Mouse (Mus musculus): ENCODE measurements around the gene Trio. TPM values are rescaled to one million over a fixed set of nuclear protein-coding genes. Genes with fewer than 3 reads are reported as not detected.

Trio gene
- polyA plus RNA-seq, 1 experiment from 2014 or later = 69.8 TPM

DNA sequence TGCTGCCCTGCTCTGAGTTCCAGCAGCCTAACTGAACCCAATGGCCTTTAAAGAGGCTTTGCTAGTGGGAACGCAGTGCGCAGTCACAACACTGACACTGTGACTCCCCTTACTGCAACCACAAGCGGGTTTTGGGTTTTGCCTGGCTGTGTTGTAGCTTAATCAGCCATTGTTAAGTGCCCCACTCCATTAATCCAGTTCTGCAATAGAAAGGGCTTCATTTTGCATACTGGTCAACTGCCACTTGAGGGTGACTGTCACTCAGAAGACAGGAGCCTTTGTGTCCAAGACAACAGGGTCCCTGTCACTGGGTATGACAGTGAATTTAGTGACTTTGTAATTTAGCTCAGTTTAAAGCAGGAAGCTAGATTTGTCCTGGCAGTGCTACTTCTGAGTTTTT lies 23.1 kb downstream of the Trio start:
- Histone ChIP-seq H3K4me3 (no peak overlapping the region), H3K9ac (no peak overlapping the region), H3K36me3 (no peaks in the 10 kb centered on the region), H3K4me2 (replicated peaks) (no peak overlapping the region), H3K27me3 (no peaks in the 10 kb centered on the region), H3K27ac (no peak overlapping the region), H3K9me3 (no peaks in the 10 kb centered on the region), H3K4me1 (peaks cover 40% of the 10 kb centered on the region)
- 57% methylated on average over 3 of the region's 3 CpGs for WGBS
- ATAC-seq (ENCODE audit: insufficient number of reproducible peaks, insufficient read depth, low FRiP score, low TSS enrichment) = no peak

DNA sequence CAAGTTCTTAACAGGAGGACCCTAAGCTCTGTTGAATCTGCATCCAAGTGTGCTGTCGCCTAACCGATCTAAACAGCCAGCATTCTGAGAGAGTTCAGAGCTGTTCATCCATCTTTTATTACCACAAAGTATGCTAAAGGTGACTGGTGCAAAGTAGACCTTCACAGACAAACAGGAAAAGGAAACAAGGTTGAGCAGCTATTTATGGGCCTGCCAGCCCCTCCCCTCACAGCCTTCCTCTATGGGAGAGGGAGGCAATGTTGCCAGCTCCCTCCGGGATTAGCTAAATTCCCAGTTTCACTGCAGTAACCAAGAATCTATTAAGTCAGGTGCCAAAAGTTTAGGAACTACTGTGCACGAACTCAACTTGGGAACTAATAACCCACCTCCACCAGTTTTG lies 24.3 kb downstream of the Trio start:
- no peaks in the 10 kb centered on the region for H3K36me3 ChIP-seq
- H3K4me2 ChIP-seq (replicated peaks) = no peak overlapping the region
- H3K9me3 ChIP-seq = no peaks in the 10 kb centered on the region
- H3K4me1 ChIP-seq = peaks cover 43% of the 10 kb centered on the region
- no peak overlapping the region for H3K9ac ChIP-seq
- no peaks in the 10 kb centered on the region for H3K27me3 ChIP-seq
- 56% methylated on average over 4 of the region's 4 CpGs for WGBS
- H3K4me3 ChIP-seq = no peak overlapping the region
- ATAC-seq (ENCODE audit: insufficient number of reproducible peaks, insufficient read depth, low FRiP score, low TSS enrichment) = no peak
- no peak overlapping the region for H3K27ac ChIP-seq

DNA sequence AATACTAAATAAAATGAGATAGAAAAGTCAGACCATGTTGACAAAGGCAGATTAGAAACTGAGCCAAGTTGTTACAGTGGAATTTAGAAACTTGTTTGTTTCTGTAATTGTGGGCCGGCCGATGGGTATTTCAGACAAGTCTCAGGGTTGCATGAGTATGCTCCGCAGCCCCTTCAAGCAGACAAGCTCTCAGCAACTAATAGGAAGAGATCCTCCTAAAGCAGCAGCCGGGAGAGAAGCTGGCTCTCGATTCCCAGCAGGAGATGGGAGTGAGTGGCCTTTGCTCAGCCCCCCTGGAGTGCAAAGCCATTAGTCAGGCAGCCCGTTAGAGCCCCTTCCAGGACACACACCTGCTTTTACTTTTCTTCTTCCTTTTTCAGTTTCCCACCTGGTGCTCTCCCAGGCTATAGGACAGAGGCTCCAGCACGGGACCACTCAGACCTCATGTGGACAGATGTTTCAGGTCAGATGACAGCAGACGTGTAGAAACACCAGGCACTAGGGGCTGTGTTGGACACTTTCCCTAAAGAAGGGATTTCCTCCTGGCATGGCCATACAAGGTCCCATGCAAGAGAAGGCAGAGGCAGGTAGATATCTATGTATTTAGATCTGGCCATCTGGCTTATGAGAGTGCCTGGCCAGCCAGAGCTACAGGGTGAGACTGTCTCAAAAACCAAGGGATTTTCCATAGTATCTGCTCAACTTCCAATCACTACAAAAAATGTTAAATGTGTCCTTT lies 26.9 kb downstream of the Trio start:
- 17% methylated on average over 8 of the region's 8 CpGs for WGBS
- no peaks in the 10 kb centered on the region for H3K27me3 ChIP-seq
- no peak overlapping the region for H3K27ac ChIP-seq
- no peak overlapping the region for H3K4me2 ChIP-seq (replicated peaks)
- no peak overlapping the region for H3K9ac ChIP-seq
- no peak for ATAC-seq (ENCODE audit: insufficient number of reproducible peaks, insufficient read depth, low FRiP score, low TSS enrichment)
- H3K9me3 ChIP-seq = no peaks in the 10 kb centered on the region
- H3K4me3 ChIP-seq = no peak overlapping the region
- peaks cover 48% of the 10 kb centered on the region for H3K4me1 ChIP-seq
- H3K36me3 ChIP-seq = no peaks in the 10 kb centered on the region

DNA sequence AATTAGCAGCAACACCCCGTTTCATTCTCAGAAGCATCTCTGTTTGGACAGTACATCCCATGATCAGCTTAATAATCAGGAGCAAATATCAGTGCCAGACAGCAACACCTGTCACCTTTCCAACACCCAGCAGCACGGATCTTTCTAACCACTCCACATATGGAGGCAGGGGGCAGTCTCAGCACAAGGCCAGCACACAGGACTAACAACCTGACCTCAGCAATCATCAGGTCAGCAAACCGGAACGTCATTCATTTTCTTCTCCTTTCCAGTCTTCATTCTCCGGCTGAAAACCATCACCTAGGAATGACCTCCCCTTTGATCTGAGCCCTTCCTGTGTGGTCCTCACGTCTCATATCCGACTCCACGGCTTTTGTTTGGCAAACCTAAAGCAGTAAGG lies 27.7 kb downstream of the Trio start:
- H3K27me3 ChIP-seq = no peaks in the 10 kb centered on the region
- H3K9me3 ChIP-seq = no peaks in the 10 kb centered on the region
- H3K4me2 ChIP-seq (replicated peaks) = no peak overlapping the region
- 12% methylated on average over 8 of the region's 8 CpGs for WGBS
- H3K27ac ChIP-seq = no peak overlapping the region
- peaks cover 50% of the 10 kb centered on the region for H3K4me1 ChIP-seq
- no peak for ATAC-seq (ENCODE audit: insufficient number of reproducible peaks, insufficient read depth, low FRiP score, low TSS enrichment)
- no peaks in the 10 kb centered on the region for H3K36me3 ChIP-seq
- no peak overlapping the region for H3K9ac ChIP-seq
- H3K4me3 ChIP-seq = no peak overlapping the region

DNA sequence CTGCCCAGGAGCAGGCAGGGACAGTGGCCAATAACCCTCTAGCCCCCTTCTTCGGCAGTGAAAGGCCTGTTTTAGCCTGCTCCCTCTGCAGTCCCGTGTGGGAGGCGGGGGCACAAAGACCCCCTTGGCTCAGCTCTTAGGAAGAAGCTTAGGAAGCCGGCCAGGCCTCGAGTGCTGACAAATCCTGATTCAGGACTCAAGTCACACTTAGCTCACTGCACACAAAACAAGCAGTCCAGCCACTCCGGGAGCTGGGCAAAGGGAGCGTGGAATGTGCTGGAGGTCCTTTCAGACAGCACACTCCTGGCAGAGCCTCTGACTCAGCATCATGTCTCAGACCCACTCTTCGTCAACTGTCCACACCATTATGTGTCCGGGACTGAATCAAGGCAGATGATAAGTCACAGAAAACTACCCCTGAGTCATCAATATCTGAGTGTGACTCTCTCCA lies 28.2 kb downstream of the Trio start:
- Histone ChIP-seq H3K27ac (no peak overlapping the region), H3K9ac (no peak overlapping the region), H3K4me3 (no peak overlapping the region), H3K4me2 (replicated peaks) (no peak overlapping the region), H3K4me1 (peaks cover 55% of the 10 kb centered on the region), H3K36me3 (no peaks in the 10 kb centered on the region), H3K9me3 (no peaks in the 10 kb centered on the region), H3K27me3 (no peaks in the 10 kb centered on the region)
- ATAC-seq (ENCODE audit: insufficient number of reproducible peaks, insufficient read depth, low FRiP score, low TSS enrichment) = no peak
- WGBS = 47% methylated on average over 9 of the region's 9 CpGs

DNA sequence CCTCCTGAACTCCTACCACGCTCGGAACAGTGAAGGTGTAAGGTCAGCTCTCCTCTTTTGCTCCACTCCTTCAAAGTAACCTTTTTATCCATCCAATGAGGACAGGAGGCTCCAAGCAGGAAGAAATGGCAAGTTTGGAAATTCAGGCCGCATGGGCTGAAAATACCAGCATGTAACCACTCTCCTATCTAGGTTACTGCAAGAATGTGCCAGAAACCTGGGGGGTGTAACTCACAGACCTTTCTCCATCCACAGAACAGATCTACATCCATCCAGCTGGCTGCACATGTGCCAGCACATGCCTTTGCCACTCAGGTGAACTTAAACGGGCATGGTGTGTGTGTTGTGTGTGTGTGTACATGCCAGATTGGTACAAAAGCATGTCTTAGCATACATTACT lies 28.9 kb downstream of the Trio start:
- H3K27me3 ChIP-seq = no peaks in the 10 kb centered on the region
- no peak for ATAC-seq (ENCODE audit: insufficient number of reproducible peaks, insufficient read depth, low FRiP score, low TSS enrichment)
- H3K9ac ChIP-seq = no peak overlapping the region
- H3K9me3 ChIP-seq = no peaks in the 10 kb centered on the region
- WGBS = 86% methylated on average over 4 of the region's 4 CpGs
- H3K4me1 ChIP-seq = peaks cover 61% of the 10 kb centered on the region
- H3K4me3 ChIP-seq = no peak overlapping the region
- no peak overlapping the region for H3K4me2 ChIP-seq (replicated peaks)
- H3K27ac ChIP-seq = no peak overlapping the region
- no peaks in the 10 kb centered on the region for H3K36me3 ChIP-seq

DNA sequence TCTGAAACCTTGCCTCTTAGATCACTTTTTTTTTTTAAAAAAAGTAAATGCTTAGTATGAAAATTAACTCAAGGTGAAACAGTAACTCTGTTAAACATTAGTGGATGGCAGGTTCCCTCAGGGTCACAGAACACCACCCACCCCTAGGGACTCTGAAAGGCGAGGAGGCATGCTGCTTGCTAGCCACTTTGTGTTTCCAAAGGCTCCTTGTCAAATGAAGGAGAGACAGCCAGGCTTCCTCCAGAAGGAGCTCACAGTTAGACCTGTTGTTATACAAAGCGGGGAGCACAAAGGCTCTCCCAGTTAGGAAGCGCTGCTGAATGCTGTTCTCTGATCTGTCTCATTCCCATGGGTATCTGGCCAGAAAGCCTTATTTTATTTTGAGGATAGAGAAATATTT lies 30.2 kb downstream of the Trio start:
- no peak for ATAC-seq (ENCODE audit: insufficient number of reproducible peaks, insufficient read depth, low FRiP score, low TSS enrichment)
- H3K4me1 ChIP-seq = peaks cover 65% of the 10 kb centered on the region

DNA sequence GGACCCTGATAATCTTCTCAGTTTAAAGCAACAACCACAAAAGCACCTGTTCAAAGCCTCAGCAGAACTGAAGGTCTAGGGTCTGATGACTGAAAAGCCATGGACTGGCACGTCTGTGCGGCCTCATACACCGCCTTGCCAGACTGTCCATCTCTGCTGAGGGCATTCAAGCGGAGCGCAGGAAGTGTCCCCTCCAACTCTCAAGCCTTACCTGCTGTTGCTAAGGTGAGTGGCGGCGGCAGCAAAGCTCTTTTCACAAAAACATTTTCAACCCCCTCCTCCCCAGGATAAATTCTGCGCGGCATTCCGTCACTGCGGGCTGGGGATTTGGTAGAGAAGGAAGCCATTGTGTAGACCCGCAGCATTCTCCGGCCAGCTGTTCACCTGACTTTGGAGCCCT lies 30.8 kb downstream of the Trio start:
- H3K9me3 ChIP-seq = no peaks in the 10 kb centered on the region

More for the DNA sequence above, 30.2 kb downstream of the Trio start:
- H3K36me3 ChIP-seq = no peaks in the 10 kb centered on the region
- H3K9ac ChIP-seq = no peak overlapping the region
- no peak overlapping the region for H3K27ac ChIP-seq
- no peak overlapping the region for H3K4me3 ChIP-seq
- no peaks in the 10 kb centered on the region for H3K9me3 ChIP-seq
- WGBS = 17% methylated on average over 3 of the region's 3 CpGs
- H3K4me2 ChIP-seq (replicated peaks) = no peak overlapping the region
- H3K27me3 ChIP-seq = no peaks in the 10 kb centered on the region

DNA sequence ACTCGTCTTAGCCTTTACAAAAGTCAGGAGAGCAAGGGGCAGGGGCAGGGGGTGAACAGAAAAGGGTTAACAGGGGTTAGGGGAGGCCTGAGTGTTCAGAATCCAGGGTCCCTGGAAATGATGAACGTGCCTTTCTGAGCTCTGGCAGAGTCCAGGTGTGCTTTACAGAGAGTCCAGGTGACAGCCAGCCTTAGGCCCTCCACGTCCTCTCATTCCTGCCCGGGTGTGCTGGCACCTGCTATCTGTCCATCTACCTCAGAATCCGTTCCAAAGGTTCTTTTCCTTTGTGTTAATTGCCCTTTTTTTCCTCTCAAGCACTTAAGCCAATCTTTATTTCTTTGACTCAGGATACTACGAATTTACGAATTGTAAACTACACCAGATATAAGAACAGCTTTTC lies 32.1 kb downstream of the Trio start:
- Histone ChIP-seq H3K27ac (no peak overlapping the region), H3K9me3 (no peaks in the 10 kb centered on the region), H3K4me2 (replicated peaks) (no peak overlapping the region), H3K4me3 (no peak overlapping the region), H3K9ac (no peak overlapping the region), H3K27me3 (no peaks in the 10 kb centered on the region), H3K36me3 (no peaks in the 10 kb centered on the region), H3K4me1 (peaks cover 64% of the 10 kb centered on the region)
- WGBS = 66% methylated on average over 7 of the region's 7 CpGs
- ATAC-seq (ENCODE audit: insufficient number of reproducible peaks, insufficient read depth, low FRiP score, low TSS enrichment) = no peak

More for the DNA sequence above, 30.8 kb downstream of the Trio start:
- Histone ChIP-seq H3K27me3 (no peaks in the 10 kb centered on the region), H3K9ac (no peak overlapping the region), H3K4me3 (no peak overlapping the region), H3K36me3 (no peaks in the 10 kb centered on the region), H3K4me2 (replicated peaks) (no peak overlapping the region), H3K27ac (no peak overlapping the region), H3K4me1 (peaks cover 65% of the 10 kb centered on the region)
- no peak for ATAC-seq (ENCODE audit: insufficient number of reproducible peaks, insufficient read depth, low FRiP score, low TSS enrichment)
- 38% methylated on average over 13 of the region's 13 CpGs for WGBS

DNA sequence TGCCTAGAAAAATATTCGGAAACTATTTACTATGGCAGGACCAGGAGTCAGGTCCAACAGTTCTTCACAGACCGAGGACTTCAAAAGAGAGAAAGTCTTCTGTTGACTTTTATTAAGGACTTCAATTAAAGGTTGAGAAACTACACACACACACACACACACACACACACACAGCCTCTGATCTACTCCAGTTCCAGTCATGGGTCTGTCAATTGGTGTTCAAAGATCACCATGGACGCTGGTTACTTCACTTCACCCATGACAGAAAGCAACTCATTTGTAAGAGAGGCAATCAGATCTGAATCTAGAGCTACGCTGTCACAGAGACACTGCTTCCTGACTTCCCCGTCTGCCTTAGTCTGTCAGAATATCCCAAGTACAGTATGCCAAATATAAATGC lies 33.1 kb downstream of the Trio start:
- no peaks in the 10 kb centered on the region for H3K36me3 ChIP-seq
- H3K27ac ChIP-seq = no peak overlapping the region
- no peak overlapping the region for H3K4me2 ChIP-seq (replicated peaks)
- no peak overlapping the region for H3K4me3 ChIP-seq
- WGBS = 72% methylated on average over 5 of the region's 5 CpGs
- no peaks in the 10 kb centered on the region for H3K27me3 ChIP-seq
- H3K9me3 ChIP-seq = no peaks in the 10 kb centered on the region
- no peak for ATAC-seq (ENCODE audit: insufficient number of reproducible peaks, insufficient read depth, low FRiP score, low TSS enrichment)
- H3K9ac ChIP-seq = no peak overlapping the region
- H3K4me1 ChIP-seq = peaks cover 63% of the 10 kb centered on the region

DNA sequence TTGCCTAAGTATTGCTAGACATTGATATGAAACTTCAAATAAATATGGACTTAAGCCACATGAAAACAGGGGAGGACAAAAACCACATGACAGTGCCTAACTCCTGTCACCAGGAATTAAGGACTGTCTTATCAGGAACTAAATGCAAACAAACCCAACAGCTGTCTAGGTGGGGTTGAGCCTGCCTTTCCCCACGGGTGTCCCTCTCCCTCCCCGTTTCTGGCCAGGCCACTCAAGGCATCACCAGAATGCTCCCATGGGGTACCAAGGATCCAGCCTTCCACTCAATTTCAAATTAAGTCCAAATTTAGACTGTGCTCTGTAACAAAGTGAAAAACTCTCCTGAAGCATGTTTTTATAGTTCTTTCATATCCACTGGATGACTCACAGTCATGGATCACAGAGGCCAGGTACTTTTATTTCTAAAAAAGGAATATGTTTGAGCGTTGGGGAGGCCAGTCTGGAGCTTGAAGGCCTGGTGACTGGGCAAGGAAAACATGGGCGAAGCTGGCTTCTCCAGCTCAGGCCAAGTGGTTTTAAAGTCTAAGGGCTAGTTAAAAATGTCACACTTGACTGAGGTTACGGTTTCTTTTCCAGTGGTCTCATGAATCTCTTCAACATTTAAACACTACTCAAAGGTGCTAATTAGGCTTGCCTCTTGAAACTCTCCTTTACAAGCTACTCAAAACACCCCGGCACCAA lies 33.6 kb downstream of the Trio start:
- Histone ChIP-seq H3K9me3 (no peaks in the 10 kb centered on the region), H3K27me3 (no peaks in the 10 kb centered on the region), H3K9ac (no peak overlapping the region), H3K36me3 (no peaks in the 10 kb centered on the region), H3K4me1 (peaks cover 59% of the 10 kb centered on the region), H3K27ac (no peak overlapping the region), H3K4me3 (no peak overlapping the region), H3K4me2 (replicated peaks) (no peak overlapping the region)
- WGBS = 76% methylated on average over 6 of the region's 6 CpGs
- no peak for ATAC-seq (ENCODE audit: insufficient number of reproducible peaks, insufficient read depth, low FRiP score, low TSS enrichment)

DNA sequence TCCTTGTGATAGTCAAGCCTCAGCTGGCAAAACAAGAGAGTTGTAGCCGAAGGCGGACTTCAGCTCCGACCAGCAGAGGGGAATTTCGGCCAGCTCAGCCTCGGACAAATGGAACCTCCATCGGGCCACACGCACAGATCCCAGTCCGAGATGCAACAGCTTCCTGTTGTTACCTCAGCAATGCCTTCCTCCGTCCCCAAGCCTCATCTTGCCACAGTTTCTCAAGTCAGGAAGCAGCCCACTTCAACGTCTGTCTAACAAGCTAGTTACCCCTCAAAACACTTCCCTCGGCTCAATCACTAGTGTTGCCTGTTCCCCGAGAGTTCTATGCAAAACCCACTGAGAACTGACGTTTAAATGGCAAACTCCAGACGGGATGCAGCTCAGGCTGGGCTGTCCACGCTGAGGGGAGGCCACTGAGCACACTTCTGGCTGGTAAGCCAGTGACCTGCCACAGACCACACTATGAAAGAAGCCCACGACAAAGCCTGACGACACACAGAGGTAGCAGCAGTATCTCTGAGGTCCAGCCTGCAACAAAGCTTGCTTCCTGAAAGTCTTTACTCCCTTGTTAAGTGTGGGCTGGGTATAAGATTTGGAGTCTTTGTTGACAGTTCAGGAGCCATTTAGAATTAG lies 34.5 kb downstream of the Trio start:
- ATAC-seq (ENCODE audit: insufficient number of reproducible peaks, insufficient read depth, low FRiP score, low TSS enrichment) = no peak
- no peak overlapping the region for H3K27ac ChIP-seq
- no peaks in the 10 kb centered on the region for H3K36me3 ChIP-seq
- peaks cover 56% of the 10 kb centered on the region for H3K4me1 ChIP-seq
- 84% methylated on average over 17 of the region's 17 CpGs for WGBS
- H3K9me3 ChIP-seq = no peaks in the 10 kb centered on the region
- no peaks in the 10 kb centered on the region for H3K27me3 ChIP-seq
- H3K9ac ChIP-seq = no peak overlapping the region
- H3K4me3 ChIP-seq = no peak overlapping the region
- no peak overlapping the region for H3K4me2 ChIP-seq (replicated peaks)
